Comparison of ENCODE assay signal across 16 mouse cellular contexts in the genomic region with DNA sequence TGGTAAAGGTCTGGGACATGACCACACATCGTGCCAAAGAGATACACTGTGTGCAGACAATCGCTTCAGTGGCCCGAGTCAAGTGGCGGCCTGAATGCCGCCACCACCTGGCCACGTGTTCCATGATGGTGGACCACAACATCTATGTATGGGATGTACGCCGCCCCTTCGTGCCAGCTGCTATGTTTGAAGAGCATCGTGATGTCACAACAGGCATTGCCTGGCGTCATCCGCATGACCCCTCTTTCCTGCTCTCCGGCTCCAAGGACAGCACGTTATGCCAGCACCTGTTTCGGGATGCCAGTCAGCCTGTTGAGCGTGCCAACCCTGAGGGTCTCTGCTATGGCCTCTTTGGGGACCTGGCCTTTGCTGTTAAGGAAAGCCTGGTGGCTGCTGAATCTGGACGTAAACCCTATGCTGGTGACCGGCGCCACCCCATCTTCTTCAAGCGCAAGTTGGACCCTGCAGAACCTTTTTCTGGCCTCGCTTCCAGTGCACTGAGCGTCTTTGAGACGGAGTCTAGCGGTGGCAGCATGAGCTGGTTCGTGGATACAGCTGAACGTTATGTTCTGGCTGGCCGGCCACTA. TPM values are rescaled to one million over a fixed set of nuclear protein-coding genes. Genes with fewer than 3 reads are reported as not detected.
DNase-seq lines count a peak whose midpoint lies in the region; ATAC-seq lines count a peak whose summit lies in the region.
"Had no signal": no experiment of that assay in that cellular context is flagged by ENCODE, and none has a peak within 500 bp of the region (broad histone marks: within the 10 kb centered on the region; RNA-seq: fewer than 3 reads in every experiment).

No protein-coding gene starts in this region.

- H3K27ac ChIP-seq in forebrain, embryonic 11.5 days (ENCODE audit: low read depth, low read length), result no peak overlapping the region
- no peak overlapping the region for H3K27ac ChIP-seq in forebrain, embryonic 16.5 days (ENCODE audit: low read length)
- no peak overlapping the region for H3K27ac ChIP-seq in hindbrain, embryonic 10.5 days
- no peak overlapping the region for H3K27ac ChIP-seq in hindbrain, embryonic 16.5 days (ENCODE audit: low read depth, low read length)
- H3K27ac ChIP-seq in midbrain, embryonic 13.5 days, result no peak overlapping the region
- no peak overlapping the region for H3K27ac ChIP-seq in midbrain, embryonic 14.5 days (replicated peaks; ENCODE audit: low read depth, low read length)
- no peak overlapping the region for H3K27ac ChIP-seq in embryonic facial prominence, embryonic 10.5 days (replicated peaks)
- H3K27ac ChIP-seq: embryonic facial prominence, embryonic 13.5 days; heart, adult 2 months; intestine, embryonic 15.5 days had no signal

- H3K4me3 ChIP-seq in forebrain, embryonic 11.5 days (ENCODE audit: low read depth, low read length), result no peak overlapping the region
- no peak overlapping the region for H3K4me3 ChIP-seq in forebrain, embryonic 16.5 days (replicated peaks; ENCODE audit: low read length)
- 0 out of 2 replicates have a peak overlapping the region, but pooled peaks have one; percentile 76 for H3K4me3 ChIP-seq in hindbrain, embryonic 10.5 days
- no peak overlapping the region for H3K4me3 ChIP-seq in hindbrain, embryonic 16.5 days (ENCODE audit: low read length)
- H3K4me3 ChIP-seq in midbrain, embryonic 13.5 days (replicated peaks), result no peak overlapping the region
- H3K4me3 ChIP-seq in midbrain, embryonic 14.5 days (replicated peaks; ENCODE audit: low read depth, low read length), result no peak overlapping the region
- H3K4me3 ChIP-seq in embryonic facial prominence, embryonic 10.5 days, result 0 out of 2 replicates have a peak overlapping the region, but pooled peaks have one; percentile 2
- H3K4me3 ChIP-seq: embryonic facial prominence, embryonic 13.5 days; heart, adult 2 months; heart, embryonic 12.5 days; intestine, embryonic 15.5 days had no signal

- H3K9me3 ChIP-seq in forebrain, embryonic 11.5 days (ENCODE audit: control insufficient read depth, low read length), result no peaks in the 10 kb centered on the region
- no peaks in the 10 kb centered on the region for H3K9me3 ChIP-seq in forebrain, embryonic 16.5 days (ENCODE audit: control insufficient read depth, low read length)
- H3K9me3 ChIP-seq in hindbrain, embryonic 10.5 days, result no peaks in the 10 kb centered on the region
- no peaks in the 10 kb centered on the region for H3K9me3 ChIP-seq in hindbrain, embryonic 16.5 days (ENCODE audit: control insufficient read depth, low read length)
- no peaks in the 10 kb centered on the region for H3K9me3 ChIP-seq in midbrain, embryonic 13.5 days
- no peaks in the 10 kb centered on the region for H3K9me3 ChIP-seq in midbrain, embryonic 14.5 days (ENCODE audit: control insufficient read depth, low read length)
- H3K9me3 ChIP-seq in embryonic facial prominence, embryonic 10.5 days, result no peaks in the 10 kb centered on the region
- H3K9me3 ChIP-seq: embryonic facial prominence, embryonic 13.5 days; heart, embryonic 12.5 days; intestine, embryonic 15.5 days had no signal

- WGBS in forebrain, embryonic 11.5 days, result 95% methylated on average over 27 of the region's 27 CpGs
- WGBS in forebrain, embryonic 16.5 days, result 93% methylated on average over 27 of the region's 27 CpGs
- WGBS in hindbrain, embryonic 10.5 days, result 97% methylated on average over 27 of the region's 27 CpGs
- WGBS in hindbrain, embryonic 16.5 days, result 97% methylated on average over 27 of the region's 27 CpGs
- WGBS in midbrain, embryonic 13.5 days, result 95% methylated on average over 27 of the region's 27 CpGs
- WGBS in midbrain, embryonic 14.5 days, result 96% methylated on average over 27 of the region's 27 CpGs
- WGBS in embryonic facial prominence, embryonic 10.5 days, result 94% methylated on average over 27 of the region's 27 CpGs

- no peaks in the 10 kb centered on the region for H3K27me3 ChIP-seq in forebrain, embryonic 11.5 days (ENCODE audit: control insufficient read depth, insufficient read depth, low read length)
- no peaks in the 10 kb centered on the region for H3K27me3 ChIP-seq in forebrain, embryonic 16.5 days (replicated peaks; ENCODE audit: control insufficient read depth, insufficient read depth, low read length)
- H3K27me3 ChIP-seq in hindbrain, embryonic 10.5 days (ENCODE audit: insufficient read depth, poor library complexity, severe bottlenecking), result peaks cover 2% of the 10 kb centered on the region; the same call in 1 of the 2 replicates
- no peaks in the 10 kb centered on the region for H3K27me3 ChIP-seq in hindbrain, embryonic 16.5 days (replicated peaks; ENCODE audit: control insufficient read depth, insufficient read depth, low read length)
- no peaks in the 10 kb centered on the region for H3K27me3 ChIP-seq in midbrain, embryonic 13.5 days
- H3K27me3 ChIP-seq in midbrain, embryonic 14.5 days (ENCODE audit: control insufficient read depth, insufficient read depth, low read length), result no peaks in the 10 kb centered on the region
- H3K27me3 ChIP-seq in embryonic facial prominence, embryonic 10.5 days (replicated peaks; ENCODE audit: low read depth, poor library complexity, severe bottlenecking), result peaks cover 12% of the 10 kb centered on the region
- H3K27me3 ChIP-seq: intestine, embryonic 15.5 days had no signal

- no peak for ATAC-seq in forebrain, embryonic 11.5 days (replicated peaks; ENCODE audit: low FRiP score)
- ATAC-seq in forebrain, embryonic 16.5 days, result no peak
- no peak for ATAC-seq in hindbrain, embryonic 16.5 days
- ATAC-seq in midbrain, embryonic 13.5 days, result no peak
- ATAC-seq in midbrain, embryonic 14.5 days (ENCODE audit: low FRiP score, low TSS enrichment), result no peak
- ATAC-seq: intestine, embryonic 15.5 days had no signal

- no peak overlapping the region for H3K9ac ChIP-seq in forebrain, embryonic 11.5 days (ENCODE audit: low read length)
- H3K9ac ChIP-seq in forebrain, embryonic 16.5 days (replicated peaks; ENCODE audit: low read depth, low read length), result no peak overlapping the region
- no peak overlapping the region for H3K9ac ChIP-seq in hindbrain, embryonic 16.5 days (ENCODE audit: low read depth, low read length)
- H3K9ac ChIP-seq in midbrain, embryonic 13.5 days (replicated peaks), result no peak overlapping the region
- H3K9ac ChIP-seq in midbrain, embryonic 14.5 days (replicated peaks; ENCODE audit: low read length), result no peak overlapping the region
- H3K9ac ChIP-seq: heart, embryonic 12.5 days; intestine, embryonic 15.5 days had no signal

- peaks cover 4% of the 10 kb centered on the region; the same call in 1 of the 2 replicates for H3K36me3 ChIP-seq in forebrain, embryonic 11.5 days (ENCODE audit: control insufficient read depth, insufficient read depth, low read length)
- peaks cover 16% of the 10 kb centered on the region for H3K36me3 ChIP-seq in forebrain, embryonic 16.5 days (ENCODE audit: control insufficient read depth, insufficient read depth)
- H3K36me3 ChIP-seq in hindbrain, embryonic 10.5 days, result peaks cover 49% of the 10 kb centered on the region
- peaks cover 17% of the 10 kb centered on the region for H3K36me3 ChIP-seq in hindbrain, embryonic 16.5 days (ENCODE audit: control insufficient read depth, insufficient read depth, low read length)
- peaks cover 45% of the 10 kb centered on the region for H3K36me3 ChIP-seq in midbrain, embryonic 13.5 days
- peaks cover 38% of the 10 kb centered on the region for H3K36me3 ChIP-seq in midbrain, embryonic 14.5 days (ENCODE audit: control insufficient read depth, insufficient read depth, low read length)
- H3K36me3 ChIP-seq in embryonic facial prominence, embryonic 10.5 days (replicated peaks), result peaks cover 50% of the 10 kb centered on the region

- peaks cover 23% of the 10 kb centered on the region for H3K4me1 ChIP-seq in forebrain, embryonic 11.5 days (replicated peaks; ENCODE audit: control insufficient read depth, insufficient read depth, low read length)
- H3K4me1 ChIP-seq in forebrain, embryonic 16.5 days (replicated peaks; ENCODE audit: control insufficient read depth, insufficient read depth, low read length), result peaks cover 64% of the 10 kb centered on the region
- H3K4me1 ChIP-seq in hindbrain, embryonic 10.5 days (replicated peaks), result peaks cover 78% of the 10 kb centered on the region
- peaks cover 53% of the 10 kb centered on the region for H3K4me1 ChIP-seq in hindbrain, embryonic 16.5 days (ENCODE audit: control insufficient read depth, insufficient read depth, low read depth, low read length)
- peaks cover 72% of the 10 kb centered on the region for H3K4me1 ChIP-seq in midbrain, embryonic 13.5 days (replicated peaks)
- peaks cover 29% of the 10 kb centered on the region for H3K4me1 ChIP-seq in midbrain, embryonic 14.5 days (ENCODE audit: control insufficient read depth, insufficient read depth, low read length)
- peaks cover 67% of the 10 kb centered on the region for H3K4me1 ChIP-seq in embryonic facial prominence, embryonic 10.5 days

- H3K4me2 ChIP-seq in forebrain, embryonic 11.5 days (ENCODE audit: low read depth, low read length, severe bottlenecking), result no peak overlapping the region
- no peak overlapping the region for H3K4me2 ChIP-seq in forebrain, embryonic 16.5 days (ENCODE audit: low read length)
- H3K4me2 ChIP-seq in hindbrain, embryonic 16.5 days (ENCODE audit: low read length), result no peak overlapping the region
- 0 out of 2 replicates have a peak overlapping the region, but pooled peaks have one; percentile 3 for H3K4me2 ChIP-seq in midbrain, embryonic 13.5 days (replicated peaks)
- no peak overlapping the region for H3K4me2 ChIP-seq in midbrain, embryonic 14.5 days (ENCODE audit: low read length)

- peak; percentile 48 for DNase-seq in forebrain, embryonic 11.5 days (ENCODE audit: low spot score)
- no peak for DNase-seq in hindbrain, embryonic 10.5 days (ENCODE audit: low spot score)
- no peak for DNase-seq in midbrain, embryonic 14.5 days
- no peak for DNase-seq in embryonic facial prominence, embryonic 10.5 days (ENCODE audit: low spot score)
- DNase-seq: adrenal gland, adult 8-10 months; adrenal gland, postnatal 36 days; cerebellum, adult 8-10 months; gastrocnemius, postnatal 10 days; heart, adult 2 months; kidney, adult 2 months had no signal

RNA-seq across cellular contexts. Expression of a gene that starts 2.6 kb away (rescaled TPM):
- polyA plus RNA-seq in forebrain, embryonic 11.5 days (2014; fragmentation: Nextera tagmentation; extraction: Ambion mirVana), result 50.6 and 59.2 TPM in 2 replicates
- 68.2 and 73.9 TPM in 2 replicates for polyA plus RNA-seq in forebrain, embryonic 16.5 days (2015; fragmentation: Nextera tagmentation; extraction: Ambion mirVana)
- 51.5 and 64.3 TPM in 2 replicates for polyA plus RNA-seq in hindbrain, embryonic 10.5 days (2016; fragmentation: Nextera tagmentation; extraction: Ambion mirVana)
- polyA plus RNA-seq in hindbrain, embryonic 16.5 days (2015; fragmentation: Nextera tagmentation; extraction: Ambion mirVana), result 51.0 and 55.4 TPM in 2 replicates
- 72.8 and 74.6 TPM in 2 replicates for polyA plus RNA-seq in midbrain, embryonic 13.5 days (2015; fragmentation: Nextera tagmentation; extraction: Ambion mirVana)
- 48.9 and 50.2 TPM in 2 replicates for polyA plus RNA-seq in midbrain, embryonic 14.5 days (2014; fragmentation: Nextera tagmentation; extraction: Ambion mirVana)
- polyA plus RNA-seq in embryonic facial prominence, embryonic 10.5 days (2016; fragmentation: Nextera tagmentation; extraction: Ambion mirVana), result 50.5 and 55.1 TPM in 2 replicates

RNA-seq across cellular contexts. Expression of a gene that starts 2.6 kb away (rescaled TPM):
- 28.4 and 33.6 TPM in 2 replicates for polyA plus RNA-seq in forebrain, embryonic 11.5 days (2014; fragmentation: Nextera tagmentation; extraction: Ambion mirVana)
- 36.5 and 37.3 TPM in 2 replicates for polyA plus RNA-seq in forebrain, embryonic 16.5 days (2015; fragmentation: Nextera tagmentation; extraction: Ambion mirVana)
- polyA plus RNA-seq in hindbrain, embryonic 10.5 days (2016; fragmentation: Nextera tagmentation; extraction: Ambion mirVana), result 30.1 and 30.7 TPM in 2 replicates
- 29.7 and 32.7 TPM in 2 replicates for polyA plus RNA-seq in hindbrain, embryonic 16.5 days (2015; fragmentation: Nextera tagmentation; extraction: Ambion mirVana)
- 31.1 and 31.2 TPM in 2 replicates for polyA plus RNA-seq in midbrain, embryonic 13.5 days (2015; fragmentation: Nextera tagmentation; extraction: Ambion mirVana)
- 30.0 and 31.7 TPM in 2 replicates for polyA plus RNA-seq in midbrain, embryonic 14.5 days (2014; fragmentation: Nextera tagmentation; extraction: Ambion mirVana)
- 31.0 and 31.4 TPM in 2 replicates for polyA plus RNA-seq in embryonic facial prominence, embryonic 10.5 days (2016; fragmentation: Nextera tagmentation; extraction: Ambion mirVana)

RNA-seq across cellular contexts. Expression of a gene that starts 7.1 kb away (rescaled TPM):
- polyA plus RNA-seq in forebrain, embryonic 11.5 days (2014; fragmentation: Nextera tagmentation; extraction: Ambion mirVana), result 322 and 358 TPM in 2 replicates
- 301 and 335 TPM in 2 replicates for polyA plus RNA-seq in forebrain, embryonic 16.5 days (2015; fragmentation: Nextera tagmentation; extraction: Ambion mirVana)
- 360 and 390 TPM in 2 replicates for polyA plus RNA-seq in hindbrain, embryonic 10.5 days (2016; fragmentation: Nextera tagmentation; extraction: Ambion mirVana)
- polyA plus RNA-seq in hindbrain, embryonic 16.5 days (2015; fragmentation: Nextera tagmentation; extraction: Ambion mirVana), result 397 and 428 TPM in 2 replicates
- 314 and 316 TPM in 2 replicates for polyA plus RNA-seq in midbrain, embryonic 13.5 days (2015; fragmentation: Nextera tagmentation; extraction: Ambion mirVana)
- polyA plus RNA-seq in midbrain, embryonic 14.5 days (2014; fragmentation: Nextera tagmentation; extraction: Ambion mirVana), result 310 and 386 TPM in 2 replicates
- polyA plus RNA-seq in embryonic facial prominence, embryonic 10.5 days (2016; fragmentation: Nextera tagmentation; extraction: Ambion mirVana), result 396 and 400 TPM in 2 replicates

RNA-seq across cellular contexts. Expression of a gene that starts 11.0 kb away (rescaled TPM):
- 2.1 and 2.7 TPM in 2 replicates for polyA plus RNA-seq in forebrain, embryonic 11.5 days (2014; fragmentation: Nextera tagmentation; extraction: Ambion mirVana)
- 30.7 and 42.2 TPM in 2 replicates for polyA plus RNA-seq in forebrain, embryonic 16.5 days (2015; fragmentation: Nextera tagmentation; extraction: Ambion mirVana)
- polyA plus RNA-seq in hindbrain, embryonic 10.5 days (2016; fragmentation: Nextera tagmentation; extraction: Ambion mirVana), result 1.7 and 3.1 TPM in 2 replicates
- polyA plus RNA-seq in hindbrain, embryonic 16.5 days (2015; fragmentation: Nextera tagmentation; extraction: Ambion mirVana), result 61.6 and 73.4 TPM in 2 replicates
- 17.3 and 18.1 TPM in 2 replicates for polyA plus RNA-seq in midbrain, embryonic 13.5 days (2015; fragmentation: Nextera tagmentation; extraction: Ambion mirVana)
- polyA plus RNA-seq in midbrain, embryonic 14.5 days (2014; fragmentation: Nextera tagmentation; extraction: Ambion mirVana), result 45.5 and 57.4 TPM in 2 replicates
- polyA plus RNA-seq in embryonic facial prominence, embryonic 10.5 days (2016; fragmentation: Nextera tagmentation; extraction: Ambion mirVana), result 1.2 and 1.4 TPM in 2 replicates

RNA-seq across cellular contexts. Expression of a gene that starts 15.5 kb away (rescaled TPM):
- 1.6 and 1.9 TPM in 2 replicates for polyA plus RNA-seq in forebrain, embryonic 11.5 days (2014; fragmentation: Nextera tagmentation; extraction: Ambion mirVana)
- 10.7 and 14.2 TPM in 2 replicates for polyA plus RNA-seq in forebrain, embryonic 16.5 days (2015; fragmentation: Nextera tagmentation; extraction: Ambion mirVana)
- 1.5 and 3.1 TPM in 2 replicates for polyA plus RNA-seq in hindbrain, embryonic 10.5 days (2016; fragmentation: Nextera tagmentation; extraction: Ambion mirVana)
- 14.8 and 15.4 TPM in 2 replicates for polyA plus RNA-seq in hindbrain, embryonic 16.5 days (2015; fragmentation: Nextera tagmentation; extraction: Ambion mirVana)
- 7.5 and 8.0 TPM in 2 replicates for polyA plus RNA-seq in midbrain, embryonic 13.5 days (2015; fragmentation: Nextera tagmentation; extraction: Ambion mirVana)
- 8.0 and 12.9 TPM in 2 replicates for polyA plus RNA-seq in midbrain, embryonic 14.5 days (2014; fragmentation: Nextera tagmentation; extraction: Ambion mirVana)
- polyA plus RNA-seq in embryonic facial prominence, embryonic 10.5 days (2016; fragmentation: Nextera tagmentation; extraction: Ambion mirVana), result 0.92 and 1.4 TPM in 2 replicates

Comparison
In these comparisons a context has a peak if more than half of its experiments do, and no peak if none do; other contexts are left out.
1. H3K4me3 ChIP-seq: peak in hindbrain, embryonic 10.5 days (single experiment) and embryonic facial prominence, embryonic 10.5 days (single experiment); none in forebrain, embryonic 11.5 days (single experiment), forebrain, embryonic 16.5 days (single experiment), hindbrain, embryonic 16.5 days (single experiment), midbrain, embryonic 13.5 days (single experiment) and midbrain, embryonic 14.5 days (single experiment).